Mouse (Mus musculus) CH12.LX (cell line): ENCODE data around the gene Sertad1. TPM values are rescaled to one million over a fixed set of nuclear protein-coding genes. Genes with fewer than 3 reads are reported as not detected.

Experiments used
- DNase-seq: peaks from one replicate; pipeline ENCODE4 v3.0.0-alpha.2; 2013; ENCODE audit errors: extremely low read depth
- H3K27ac ChIP-seq: 2 replicates; pipeline ENCODE4 v1.5.1; 2012; ENCODE audit warnings: low read depth, mild to moderate bottlenecking, control low read depth, moderate library complexity; ENCODE audit not compliant: insufficient read depth
- H3K27me3 ChIP-seq: replicated peaks from 2 replicates; pipeline ENCODE3; 2012; ENCODE audit warnings: inconsistent platforms
- H3K36me3 ChIP-seq, 2 experiments: replicated peaks in 1 of 2; 2 replicates each; pipeline versions ENCODE3 to v1.6.1; 2012; ENCODE audit warnings: inconsistent platforms in 1 of 2, low read length in 1 of 2, mild to moderate bottlenecking in 1 of 2, mixed read lengths in 1 of 2, moderate library complexity in 1 of 2; ENCODE audit not compliant: control insufficient read depth in 1 of 2, insufficient read depth in 1 of 2
- H3K4me1 ChIP-seq, 2 experiments: 2 replicates each; pipeline ENCODE4 v1.6.1; 2012; ENCODE audit warnings: inconsistent platforms in 1 of 2, moderate library complexity in 1 of 2; ENCODE audit not compliant: insufficient read depth in 2 of 2, control insufficient read depth in 1 of 2
- H3K4me2 ChIP-seq: 2 replicates; pipeline ENCODE4 v1.6.1; 2012; ENCODE audit warnings: low read depth, mild to moderate bottlenecking, control low read depth; ENCODE audit not compliant: poor library complexity, insufficient read depth, severe bottlenecking
- H3K4me3 ChIP-seq, 3 experiments: fragments of 150-350 bp in 1 of 3; sonication (generic) in 1 of 3; replicated peaks in 1 of 3; 2 replicates each; pipeline versions ENCODE3 to v1.5.1; 2011 to 2012; ENCODE audit warnings: low read depth in 2 of 3, low read length in 2 of 3, mild to moderate bottlenecking in 2 of 3, moderate library complexity in 2 of 3, control low read depth in 1 of 3, improper control_type of control experiment in 1 of 3, inconsistent platforms in 1 of 3, mixed read lengths in 1 of 3; ENCODE audit not compliant: poor library complexity in 1 of 3
- H3K79me2 ChIP-seq: replicated peaks from 2 replicates; pipeline ENCODE4 v1.6.1; 2012; ENCODE audit warnings: mild to moderate bottlenecking, moderate library complexity; ENCODE audit not compliant: control insufficient read depth, poor library complexity, insufficient read depth, severe bottlenecking; ENCODE audit errors: extremely low read depth
- H3K9ac ChIP-seq: 2 replicates; pipeline ENCODE4 v1.6.1; 2012; ENCODE audit warnings: low read depth, mild to moderate bottlenecking, control low read depth, moderate library complexity; ENCODE audit not compliant: insufficient read depth
- H3K9me3 ChIP-seq: replicated peaks from 2 replicates; pipeline ENCODE3; 2012; ENCODE audit warnings: low read length, inconsistent platforms, mixed read lengths
- BHLHE40 ChIP-seq: IDR thresholded peaks from 2 replicates; pipeline ENCODE4 v1.6.1; 2011; ENCODE audit warnings: mild to moderate bottlenecking, low read depth, low read length, improper control_type of control experiment
- CHD2 ChIP-seq: IDR thresholded peaks from 2 replicates; pipeline ENCODE4 v1.6.1; 2011; ENCODE audit warnings: low read length, improper control_type of control experiment
- CTCF ChIP-seq, 2 experiments: IDR thresholded peaks in 1 of 2; conservative IDR thresholded peaks in 1 of 2; 2 replicates each; pipeline ENCODE4 v1.5.1; 2011 to 2012; ENCODE audit warnings: low read depth in 2 of 2, low read length in 2 of 2, improper control_type of control experiment in 1 of 2, inconsistent platforms in 1 of 2, mild to moderate bottlenecking in 1 of 2, moderate library complexity in 1 of 2
- ELF1 ChIP-seq: IDR thresholded peaks from 2 replicates; pipeline ENCODE4 v1.6.1; 2014; ENCODE audit warnings: low read depth, mild to moderate bottlenecking, inconsistent platforms, low read length, improper control_type of control experiment
- EP300 ChIP-seq: IDR thresholded peaks from 2 replicates; pipeline ENCODE4 v1.6.1; 2011; ENCODE audit warnings: low read length, improper control_type of control experiment
- ETS1 ChIP-seq: conservative IDR thresholded peaks from 2 replicates; pipeline ENCODE4 v1.6.1; 2012; ENCODE audit warnings: low read depth, mild to moderate bottlenecking, inconsistent platforms, low read length, improper control_type of control experiment, moderate library complexity
- HCFC1 ChIP-seq: IDR thresholded peaks from 2 replicates; pipeline ENCODE4 v1.6.1; 2012; ENCODE audit warnings: low read depth, mild to moderate bottlenecking, inconsistent platforms, low read length, improper control_type of control experiment
- IRF4 ChIP-seq: IDR thresholded peaks from 2 replicates; pipeline ENCODE4 v1.6.1; 2014; ENCODE audit warnings: low read depth, mild to moderate bottlenecking, inconsistent platforms, low read length, improper control_type of control experiment
- JUN ChIP-seq: IDR thresholded peaks from 2 replicates; pipeline ENCODE4 v1.6.1; 2011; ENCODE audit warnings: low read depth, mild to moderate bottlenecking, low read length, improper control_type of control experiment, moderate library complexity; ENCODE audit not compliant: insufficient read depth
- JUND ChIP-seq: conservative IDR thresholded peaks from 2 replicates; pipeline ENCODE4 v1.6.1; 2011; ENCODE audit warnings: low read depth, low read length, improper control_type of control experiment
- KAT2A ChIP-seq: IDR thresholded peaks from 2 replicates; pipeline ENCODE4 v1.6.1; 2012; ENCODE audit warnings: low read length, improper control_type of control experiment, inconsistent platforms; ENCODE audit not compliant: insufficient replicate concordance
- MAFK ChIP-seq: IDR thresholded peaks from 2 replicates; pipeline ENCODE4 v1.6.1; 2011; ENCODE audit warnings: low read length, improper control_type of control experiment; ENCODE audit not compliant: insufficient replicate concordance
- MAZ ChIP-seq: IDR thresholded peaks from 2 replicates; pipeline ENCODE4 v1.6.1; 2012; ENCODE audit warnings: low read depth, mild to moderate bottlenecking, inconsistent platforms, low read length, improper control_type of control experiment, moderate library complexity
- MXI1 ChIP-seq: IDR thresholded peaks from 2 replicates; pipeline ENCODE4 v1.6.1; 2011; ENCODE audit warnings: mild to moderate bottlenecking, low read depth, low read length, improper control_type of control experiment
- NELFE ChIP-seq: IDR thresholded peaks from 2 replicates; pipeline ENCODE4 v1.6.1; 2011; ENCODE audit warnings: low read depth, low read length, improper control_type of control experiment
- PAX5 ChIP-seq: IDR thresholded peaks from 2 replicates; pipeline ENCODE4 v1.6.1; 2012; ENCODE audit warnings: low read length, inconsistent platforms, mixed read lengths
- POLR2A ChIP-seq: IDR thresholded peaks from 2 replicates; pipeline ENCODE4 v1.6.1; 2011; ENCODE audit warnings: low read depth, mild to moderate bottlenecking, improper control_type of control experiment, low read length
- RAD21 ChIP-seq: IDR thresholded peaks from 2 replicates; pipeline ENCODE4 v1.6.1; 2011; ENCODE audit warnings: low read depth, mild to moderate bottlenecking, low read length, improper control_type of control experiment, moderate library complexity
- SIN3A ChIP-seq: IDR thresholded peaks from 2 replicates; pipeline ENCODE4 v1.6.1; 2012; ENCODE audit warnings: low read length, improper control_type of control experiment, inconsistent platforms
- SMC3 ChIP-seq: IDR thresholded peaks from 2 replicates; pipeline ENCODE4 v1.6.1; 2011; ENCODE audit warnings: low read depth, low read length, improper control_type of control experiment
- TBP ChIP-seq: conservative IDR thresholded peaks from 2 replicates; pipeline ENCODE4 v1.6.1; 2011; ENCODE audit warnings: low read depth, low read length, improper control_type of control experiment
- TCF12 ChIP-seq: IDR thresholded peaks from 2 replicates; pipeline ENCODE4 v1.6.1; 2014; ENCODE audit warnings: low read depth, mild to moderate bottlenecking, inconsistent platforms, low read length, improper control_type of control experiment
- UBTF ChIP-seq: IDR thresholded peaks from 2 replicates; pipeline ENCODE4 v1.6.1; 2012; ENCODE audit warnings: low read depth, mild to moderate bottlenecking, inconsistent platforms, low read length, improper control_type of control experiment, moderate library complexity
- USF1 ChIP-seq: IDR thresholded peaks from 2 replicates; pipeline ENCODE4 v1.6.1; 2014; ENCODE audit warnings: low read depth, mild to moderate bottlenecking, inconsistent platforms, low read length, improper control_type of control experiment
- ZC3H11A ChIP-seq: IDR thresholded peaks from 2 replicates; pipeline ENCODE4 v1.6.1; 2012; ENCODE audit warnings: low read depth, mild to moderate bottlenecking, inconsistent platforms, low read length, improper control_type of control experiment
- ZMIZ1 ChIP-seq: IDR thresholded peaks from 2 replicates; pipeline ENCODE4 v1.6.1; 2012; ENCODE audit warnings: low read depth, mild to moderate bottlenecking, inconsistent platforms, low read length, improper control_type of control experiment
- ZNF384 ChIP-seq: IDR thresholded peaks from 2 replicates; pipeline ENCODE4 v1.6.1; 2012; ENCODE audit warnings: low read depth, low read length, improper control_type of control experiment, inconsistent platforms
- dilution Hi-C: fragments of 300-500 bp; cut with MboI; formaldehyde crosslinking; loops from 2 replicates; pipeline ENCODE4 v1.14.3; 2020; ENCODE audit warnings: low sequenced_read_pairs; ENCODE audit not compliant: extremely low pct_unique_long_range_greater_than_20kb, extremely low pct_ligation_motif_present
- in situ Hi-C: fragments of 300-500 bp; cut with MboI; formaldehyde crosslinking; loops from 3 replicates; pipeline ENCODE4 v1.14.3; 2019; ENCODE audit warnings: low sequenced_read_pairs, low pct_ligation_motif_present, low pct_unique_long_range_greater_than_20kb, mixed read lengths
- polyA plus RNA-seq: library from polyadenylated mRNA; unstranded; fragments of >175 nt; gene quantifications from 2 replicates; pipeline ENCODE4 v1.2.1, GENCODE M21; 2012; ENCODE audit warnings: low read depth; ENCODE audit not compliant: insufficient read length
- total RNA-seq, 2 experiments: library from RNA; depleted of rRNA; stranded (reverse); fragments of 300-350 nt in 1 of 2; fragments of >200 nt in 1 of 2; gene quantifications; 2 replicates each; pipeline ENCODE4 v1.2.3; 2012 to 2014

Gene Sertad1
- total and polyA plus RNA-seq, 3 experiments: 5.0 to 9.1 (median 8.3) TPM

DNA sequence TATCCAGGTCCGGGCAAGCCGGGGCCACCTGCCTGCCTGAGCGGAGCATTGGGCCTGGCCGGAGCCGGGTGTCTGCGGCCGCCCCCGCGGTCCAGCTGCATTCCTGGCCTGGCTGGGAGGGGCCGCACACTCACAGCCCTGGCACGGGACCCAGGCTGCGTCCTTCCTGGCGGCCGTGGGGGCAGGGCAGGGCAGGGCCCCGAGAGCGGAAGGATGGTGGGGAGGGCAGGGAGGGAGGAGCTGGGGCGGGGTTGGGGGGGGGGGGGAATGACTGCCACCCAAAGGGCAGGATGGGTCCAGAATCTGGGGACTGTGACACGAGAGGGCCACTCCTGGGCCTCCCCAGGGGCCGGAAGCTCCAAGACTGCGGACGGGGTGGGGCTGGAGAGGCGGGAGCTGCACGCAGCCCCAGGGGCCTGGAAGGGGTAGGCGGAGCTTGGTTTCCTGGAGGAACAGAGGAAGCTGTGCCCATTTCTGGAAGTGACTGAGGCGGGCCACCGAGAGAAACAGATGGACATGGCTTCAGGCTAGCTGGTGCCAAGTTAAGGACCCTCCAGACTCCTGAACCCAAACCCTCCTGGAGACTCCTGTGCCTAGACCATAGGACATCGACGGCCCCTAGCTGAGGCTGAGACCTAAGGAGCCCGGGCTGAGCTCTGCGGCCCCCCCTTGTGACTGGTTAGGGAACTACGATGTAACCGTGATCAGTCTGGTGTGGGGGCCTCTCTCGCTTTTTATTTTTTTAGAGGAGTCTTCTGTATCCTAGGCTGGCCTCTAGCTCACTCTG is 4.0 kb downstream of the Sertad1 start:
- in situ Hi-C loops: no loop called here

DNA sequence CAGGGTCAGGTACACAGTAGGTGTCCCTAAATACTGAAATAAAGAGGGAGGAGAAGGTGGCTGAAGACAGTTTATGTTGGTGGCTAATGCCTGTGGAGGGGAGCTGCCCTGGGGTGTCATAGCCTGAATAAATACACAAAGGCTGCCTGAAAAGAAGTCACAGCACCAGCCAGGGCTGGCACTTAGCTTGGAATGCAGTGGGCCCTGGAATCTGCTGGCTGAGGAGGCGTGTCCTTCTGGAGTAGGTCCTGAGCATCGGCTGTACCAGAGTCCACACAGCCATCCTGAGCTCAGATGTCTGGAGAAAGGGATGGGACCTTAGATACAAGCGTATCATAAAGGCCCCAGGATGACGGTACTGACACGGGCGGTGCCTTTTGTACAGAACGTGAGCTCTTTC is 5.1 kb downstream of the Sertad1 start:
- no peak overlapping the region for H3K4me3 ChIP-seq
- H3K36me3 ChIP-seq: peaks cover 0 to 10% of the 10 kb centered on the region in 2 experiments
- dilution Hi-C loops: no loop called here
- H3K27me3 ChIP-seq: no peaks in the 10 kb centered on the region
- no peak for DNase-seq
- H3K9ac ChIP-seq: no peak overlapping the region
- no peak overlapping the region for H3K4me2 ChIP-seq
- no peaks in the 10 kb centered on the region for H3K9me3 ChIP-seq
- in situ Hi-C loops: no loop called here
- no peaks in the 10 kb centered on the region for H3K79me2 ChIP-seq
- TF ChIP-seq MAZ (no peak), JUN (no peak), ZC3H11A (no peak), UBTF (no peak)
- H3K4me1 ChIP-seq: peaks cover 3 to 32% of the 10 kb centered on the region in 2 experiments
- no peak overlapping the region for H3K27ac ChIP-seq

More for the DNA sequence above, 4.0 kb downstream of the Sertad1 start:
- DNase-seq: peak; percentile 85
- H3K4me2 ChIP-seq: peak overlapping the region; percentile 78
- H3K9ac ChIP-seq: peak overlapping the region; percentile 64
- peak overlapping the region; percentile 37 to 53 (median 47) for H3K4me3 ChIP-seq
- peak overlapping the region; percentile 33; the same call in 1 of the 2 replicates for H3K27ac ChIP-seq
- dilution Hi-C loops: no loop called here
- H3K4me1 ChIP-seq: peaks cover 3 to 32% of the 10 kb centered on the region in 2 experiments
- H3K36me3 ChIP-seq: peaks cover 0 to 10% of the 10 kb centered on the region in 2 experiments
- no peaks in the 10 kb centered on the region for H3K9me3 ChIP-seq
- no peaks in the 10 kb centered on the region for H3K27me3 ChIP-seq
- TF ChIP-seq POLR2A (peak; percentile 46; the same call in 1 of the 2 replicates), SMC3 (peak; percentile 72), JUND (no peak), BHLHE40 (peak; percentile 97), TCF12 (peak; percentile 55; the same call in 1 of the 2 replicates), UBTF (no peak), MAZ (peak; percentile 70), HCFC1 (no peak; the same call in 1 of the 2 replicates), EP300 (no peak), PAX5 (no peak), ETS1 (no peak; the same call in 1 of the 2 replicates), ELF1 (peak; percentile 67), SIN3A (peak; percentile 59), ZMIZ1 (no peak), MXI1 (no peak), MAFK (no peak), ZC3H11A (no peak), RAD21 (peak; percentile 57), ZNF384 (peak; percentile 83), USF1 (no peak), TBP (no peak), IRF4 (no peak), CTCF (conservative IDR thresholded peaks at IDR 0.05 in 1 of 2, IDR thresholded peaks at IDR 0.05 in 1 of 2; ENCODE audit: low read depth in 2 of 2, low read length in 2 of 2) (peak; percentile 32 to 80), CHD2 (peak; percentile 68), NELFE (peak; percentile 47; the same call in 1 of the 2 replicates), KAT2A (no peak)
- TF ChIP-seq, all 38 proteins: peak for 12
- H3K79me2 ChIP-seq: no peaks in the 10 kb centered on the region
